Mouse (Mus musculus) midbrain, embryonic 15.5 days (tissue): Measurements from ENCODE around the gene Usp39. TPM values are rescaled to one million over a fixed set of nuclear protein-coding genes. Genes with fewer than 3 reads are reported as not detected.
A peak's percentile ranks its signal among the peaks of the same experiment; 100 is the strongest.

ENCODE experiments used
- ATAC-seq: fragments of 200-750 bp; cut with Nextera tagmentation; replicated peaks from 2 replicates; pipeline ENCODE4 v1.8.0; 2017; ENCODE audit warnings: moderate TSS enrichment
- H3K27ac ChIP-seq: fragments of 300-500 bp; sonication (generic); 2 replicates; pipeline ENCODE4 v1.5.1; 2015; ENCODE audit warnings: mild to moderate bottlenecking, inconsistent platforms
- H3K27me3 ChIP-seq: fragments of 300-500 bp; sonication (generic); replicated peaks from 2 replicates; pipeline ENCODE4 v1.6.1; 2015; ENCODE audit warnings: inconsistent platforms
- H3K36me3 ChIP-seq: fragments of 300-500 bp; sonication (generic); replicated peaks from 2 replicates; pipeline ENCODE4 v1.6.1; 2015; ENCODE audit warnings: inconsistent platforms
- H3K4me1 ChIP-seq: fragments of 300-500 bp; sonication (generic); 2 replicates; pipeline ENCODE4 v1.6.1; 2015; ENCODE audit warnings: inconsistent platforms
- H3K4me2 ChIP-seq: fragments of 300-500 bp; sonication (generic); 2 replicates; pipeline ENCODE4 v1.6.1; 2015; ENCODE audit warnings: inconsistent platforms, mild to moderate bottlenecking, moderate library complexity
- H3K4me3 ChIP-seq: fragments of 300-500 bp; sonication (generic); 2 replicates; pipeline ENCODE4 v1.5.1; 2015; ENCODE audit warnings: mild to moderate bottlenecking, inconsistent platforms
- H3K9ac ChIP-seq: fragments of 300-500 bp; sonication (generic); 2 replicates; pipeline ENCODE4 v1.6.1; 2015; ENCODE audit warnings: mild to moderate bottlenecking, inconsistent platforms
- H3K9me3 ChIP-seq: fragments of 300-500 bp; sonication (generic); 2 replicates; pipeline ENCODE4 v1.6.1; 2016; ENCODE audit warnings: inconsistent platforms
- whole genome bisulfite sequencing: fragments of 180-500 bp; shearing (Covaris S2); methylation state at CpG from one replicate; pipeline ENCODE4 v1.1.7; 2015; ENCODE audit warnings: mixed read lengths; 5-methylcytosine and 5-hydroxymethylcytosine counted together
- polyA plus RNA-seq: library from polyadenylated mRNA; unstranded; fragments of >200 nt; fragmentation: Nextera tagmentation; extraction: Ambion mirVana; gene quantifications from 2 replicates; pipeline ENCODE4 v1.2.1, GENCODE M21; 2015

The Usp39 gene
- polyA plus RNA-seq, 1 experiment from 2014 or later = 41.2 TPM

GRCm38 (mm10) chr6:72383142-72383820, 38.3 kb upstream of the Usp39 start:
- H3K9ac ChIP-seq = no peak overlapping the region
- no peak overlapping the region for H3K4me3 ChIP-seq
- 86% methylated on average over 6 of the region's 6 CpGs for WGBS
- H3K27ac ChIP-seq = no peak overlapping the region
- H3K4me2 ChIP-seq = no peak overlapping the region
- no peaks in the 10 kb centered on the region for H3K36me3 ChIP-seq
- H3K9me3 ChIP-seq = no peaks in the 10 kb centered on the region
- peaks cover 6% of the 10 kb centered on the region for H3K4me1 ChIP-seq
- ATAC-seq = no peak
- peaks cover 25% of the 10 kb centered on the region for H3K27me3 ChIP-seq

GRCm38 (mm10) chr6:72382494-72382893, 37.5 kb upstream of the Usp39 start:
- WGBS = 84% methylated on average over 6 of the region's 6 CpGs
- no peaks in the 10 kb centered on the region for H3K36me3 ChIP-seq
- H3K27ac ChIP-seq = no peak overlapping the region
- H3K27me3 ChIP-seq = peaks cover 26% of the 10 kb centered on the region
- no peak overlapping the region for H3K9ac ChIP-seq
- peaks cover 6% of the 10 kb centered on the region for H3K4me1 ChIP-seq
- H3K9me3 ChIP-seq = no peaks in the 10 kb centered on the region
- ATAC-seq = no peak
- no peak overlapping the region for H3K4me3 ChIP-seq
- H3K4me2 ChIP-seq = no peak overlapping the region

GRCm38 (mm10) chr6:72380131-72380770, 35.3 kb upstream of the Usp39 start, which contains the start of gene Vamp5:
TSS of gene Vamp5 (minus strand) at chr6:72380468.
- Histone ChIP-seq H3K27ac (no peak within 1 kb of the TSS), H3K36me3 (no peaks in the 10 kb centered on the region), H3K27me3 (peaks cover 26% of the 10 kb centered on the region), H3K4me2 (peak within 1 kb of the TSS; percentile 56), H3K4me3 (peak within 1 kb of the TSS; percentile 39), H3K4me1 (peaks cover 6% of the 10 kb centered on the region), H3K9ac (peak within 1 kb of the TSS; percentile 38), H3K9me3 (no peaks in the 10 kb centered on the region)
- ATAC-seq = 0 out of 2 replicates have a peak, but pooled peaks have one; percentile 9
- 2% methylated on average over 49 of the region's 49 CpGs for WGBS

GRCm38 (mm10) chr6:72379377-72380130, 34.6 kb upstream of the Usp39 start:
- no peak for ATAC-seq
- WGBS = 43% methylated on average over 7 of the region's 7 CpGs
- H3K4me2 ChIP-seq = peak overlapping the region; percentile 56; the same call in 1 of the 2 replicates

DNA sequence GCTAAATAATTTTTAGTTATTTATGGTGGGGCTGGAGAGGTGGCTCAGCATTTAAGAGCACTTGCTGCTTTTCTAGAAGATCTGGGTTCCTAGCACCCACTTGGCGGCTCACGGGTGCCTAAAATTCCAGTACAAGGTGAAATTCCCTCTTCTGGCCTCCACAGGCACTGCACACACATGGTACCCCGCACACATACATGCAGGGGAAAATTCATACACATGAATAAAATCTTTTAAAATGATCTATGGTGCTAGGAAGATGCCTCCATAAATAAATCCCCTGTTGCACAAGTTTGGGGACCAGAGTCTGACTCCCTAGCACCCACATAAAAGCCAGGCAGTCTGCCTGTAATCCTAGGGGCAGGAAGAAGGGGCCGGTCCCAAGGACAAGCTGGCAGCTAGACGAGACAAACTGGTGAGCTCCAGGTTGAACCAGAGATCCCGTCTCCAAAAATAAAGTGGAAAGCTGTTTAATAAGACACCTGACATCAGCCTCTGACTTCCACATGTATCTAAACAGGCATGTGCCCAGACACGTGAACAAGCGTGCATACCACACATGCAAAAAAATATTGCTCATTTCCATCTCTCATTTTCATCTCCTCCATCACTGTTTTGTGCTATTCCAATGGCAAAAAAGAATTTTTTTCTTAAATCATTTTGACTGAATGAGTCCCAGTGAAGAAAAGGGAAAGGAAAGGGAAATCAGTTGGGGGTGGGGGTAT, 33.7 kb upstream of the Usp39 start:
- Histone ChIP-seq H3K9me3 (no peaks in the 10 kb centered on the region), H3K27me3 (peaks cover 26% of the 10 kb centered on the region), H3K4me3 (no peak overlapping the region), H3K27ac (no peak overlapping the region), H3K4me1 (peaks cover 6% of the 10 kb centered on the region), H3K36me3 (no peaks in the 10 kb centered on the region), H3K9ac (no peak overlapping the region), H3K4me2 (no peak overlapping the region)
- ATAC-seq = no peak
- WGBS = 83% methylated on average over 8 of the region's 8 CpGs

More at GRCm38 (mm10) chr6:72379377-72380130, 34.6 kb upstream of the Usp39 start:
- no peaks in the 10 kb centered on the region for H3K36me3 ChIP-seq
- peaks cover 6% of the 10 kb centered on the region for H3K4me1 ChIP-seq
- no peak overlapping the region for H3K27ac ChIP-seq
- no peak overlapping the region for H3K9ac ChIP-seq
- H3K4me3 ChIP-seq = peak overlapping the region; percentile 39; the same call in 1 of the 2 replicates
- H3K27me3 ChIP-seq = peaks cover 26% of the 10 kb centered on the region
- no peaks in the 10 kb centered on the region for H3K9me3 ChIP-seq

DNA sequence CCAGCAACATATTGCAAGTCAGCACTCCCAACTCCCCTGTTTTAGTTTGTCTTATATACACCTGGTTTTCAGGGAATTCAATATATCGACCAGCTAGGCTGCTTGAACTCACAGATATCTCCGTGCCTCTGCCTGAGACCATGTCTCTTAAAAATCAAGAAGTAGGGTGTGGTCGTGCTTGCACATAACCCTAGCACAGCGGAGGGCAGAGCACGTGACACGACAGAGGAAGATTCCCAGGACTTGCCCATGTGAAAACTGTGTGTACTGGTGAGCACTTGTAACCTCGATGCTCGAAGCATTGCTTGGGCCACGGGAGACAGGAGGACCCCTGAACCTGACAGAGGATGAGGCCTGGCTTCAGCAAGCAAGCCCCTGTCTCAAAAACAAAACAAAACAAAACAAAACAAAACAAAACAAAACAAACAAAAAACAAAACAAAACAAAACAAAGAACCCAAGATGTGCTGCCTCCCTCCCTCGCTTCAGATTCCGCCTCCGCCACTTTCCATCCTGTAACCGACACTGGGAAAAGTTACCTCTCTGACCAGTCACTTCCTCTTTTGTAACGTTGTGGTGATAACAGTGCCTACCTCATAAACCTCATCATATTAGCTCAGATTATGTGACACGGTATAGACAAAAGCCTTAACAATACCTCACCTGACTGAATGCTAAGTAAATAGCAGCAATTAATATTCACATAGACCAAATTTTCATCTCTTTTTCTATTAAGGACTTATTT, 30.0 kb upstream of the Usp39 start:
- Histone ChIP-seq H3K27ac (no peak overlapping the region), H3K9me3 (no peaks in the 10 kb centered on the region), H3K27me3 (peaks cover 17% of the 10 kb centered on the region), H3K9ac (no peak overlapping the region), H3K4me1 (peaks cover under 1% of the 10 kb centered on the region), H3K36me3 (no peaks in the 10 kb centered on the region), H3K4me3 (no peak overlapping the region), H3K4me2 (no peak overlapping the region)
- no peak for ATAC-seq
- 90% methylated on average over 15 of the region's 15 CpGs for WGBS

DNA sequence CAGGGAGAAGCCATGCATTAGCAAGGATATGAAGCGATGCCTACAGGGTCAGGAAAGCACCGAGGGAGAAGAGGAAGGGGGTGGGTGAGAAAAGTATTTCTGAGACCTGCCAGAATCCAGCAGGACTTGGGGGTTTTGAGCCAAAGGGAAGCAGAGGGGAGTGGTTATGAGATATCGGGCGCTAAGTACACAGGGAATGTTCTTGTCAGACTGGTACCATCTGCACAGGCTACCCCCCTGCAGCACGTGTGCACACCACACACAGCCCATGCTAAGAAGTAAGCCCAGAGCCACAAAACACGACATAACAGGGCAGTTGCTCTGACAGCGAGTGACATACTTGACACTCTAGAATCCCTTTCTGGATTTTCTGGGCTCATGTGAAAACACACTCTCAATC, 29.2 kb upstream of the Usp39 start:
- no peak overlapping the region for H3K4me2 ChIP-seq
- no peak overlapping the region for H3K27ac ChIP-seq
- no peak overlapping the region for H3K9ac ChIP-seq
- no peak overlapping the region for H3K4me3 ChIP-seq
- WGBS = 68% methylated on average over 7 of the region's 7 CpGs
- H3K27me3 ChIP-seq = peaks cover 9% of the 10 kb centered on the region
- H3K9me3 ChIP-seq = no peaks in the 10 kb centered on the region
- no peaks in the 10 kb centered on the region for H3K4me1 ChIP-seq
- H3K36me3 ChIP-seq = no peaks in the 10 kb centered on the region
- no peak for ATAC-seq

- no peak for ATAC-seq
- no peaks in the 10 kb centered on the region for H3K4me1 ChIP-seq
- WGBS = 82% methylated on average over 4 of the region's 4 CpGs
- H3K36me3 ChIP-seq = no peaks in the 10 kb centered on the region
- no peak overlapping the region for H3K27ac ChIP-seq
- H3K9me3 ChIP-seq = no peaks in the 10 kb centered on the region
- no peak overlapping the region for H3K9ac ChIP-seq
- H3K27me3 ChIP-seq = no peaks in the 10 kb centered on the region
- no peak overlapping the region for H3K4me2 ChIP-seq
- H3K4me3 ChIP-seq = no peak overlapping the region
Observed at GRCm38 (mm10) chr6:72373184-72373583, 28.2 kb upstream of the Usp39 start.

- Histone ChIP-seq H3K4me1 (no peaks in the 10 kb centered on the region), H3K4me3 (no peak overlapping the region), H3K36me3 (no peaks in the 10 kb centered on the region), H3K27me3 (no peaks in the 10 kb centered on the region), H3K4me2 (no peak overlapping the region), H3K27ac (no peak overlapping the region), H3K9ac (no peak overlapping the region), H3K9me3 (no peaks in the 10 kb centered on the region)
- WGBS = 38% methylated on average over 1 of the region's 1 CpGs
- ATAC-seq = no peak
Observed at GRCm38 (mm10) chr6:72371571-72371970, 26.6 kb upstream of the Usp39 start.

GRCm38 (mm10) chr6:72371147-72371546, 26.2 kb upstream of the Usp39 start:
- H3K4me1 ChIP-seq = no peaks in the 10 kb centered on the region
- H3K27me3 ChIP-seq = no peaks in the 10 kb centered on the region
- H3K9me3 ChIP-seq = no peaks in the 10 kb centered on the region
- no peak overlapping the region for H3K4me3 ChIP-seq
- no peaks in the 10 kb centered on the region for H3K36me3 ChIP-seq
- H3K9ac ChIP-seq = no peak overlapping the region
- WGBS = 39% methylated on average over 5 of the region's 5 CpGs
- no peak overlapping the region for H3K27ac ChIP-seq
- ATAC-seq = no peak
- H3K4me2 ChIP-seq = no peak overlapping the region

- no peak overlapping the region for H3K27ac ChIP-seq
- no peaks in the 10 kb centered on the region for H3K36me3 ChIP-seq
- H3K9ac ChIP-seq = no peak overlapping the region
- H3K4me3 ChIP-seq = no peak overlapping the region
- H3K27me3 ChIP-seq = no peaks in the 10 kb centered on the region
- no peaks in the 10 kb centered on the region for H3K4me1 ChIP-seq
- WGBS = 84% methylated on average over 12 of the region's 12 CpGs
- H3K9me3 ChIP-seq = no peaks in the 10 kb centered on the region
- H3K4me2 ChIP-seq = no peak overlapping the region
- no peak for ATAC-seq
Observed at GRCm38 (mm10) chr6:72370091-72370490, 25.1 kb upstream of the Usp39 start.
